Mouse (Mus musculus) CH12.LX (cell line): Measurements from ENCODE around the gene Pde4b.

Source experiments
- CTCF ChIP-seq, 2 experiments: IDR thresholded peaks in 1 of 2; conservative IDR thresholded peaks in 1 of 2; 2 replicates each; pipeline ENCODE4 v1.5.1; 2011 to 2012; ENCODE audit warnings: low read depth in 2 of 2, low read length in 2 of 2, improper control_type of control experiment in 1 of 2, inconsistent platforms in 1 of 2, mild to moderate bottlenecking in 1 of 2, moderate library complexity in 1 of 2
- JUND ChIP-seq: conservative IDR thresholded peaks from 2 replicates; pipeline ENCODE4 v1.6.1; 2011; ENCODE audit warnings: low read depth, low read length, improper control_type of control experiment
- POLR2A ChIP-seq: IDR thresholded peaks from 2 replicates; pipeline ENCODE4 v1.6.1; 2011; ENCODE audit warnings: low read depth, mild to moderate bottlenecking, improper control_type of control experiment, low read length
- TBP ChIP-seq: conservative IDR thresholded peaks from 2 replicates; pipeline ENCODE4 v1.6.1; 2011; ENCODE audit warnings: low read depth, low read length, improper control_type of control experiment

DNA sequence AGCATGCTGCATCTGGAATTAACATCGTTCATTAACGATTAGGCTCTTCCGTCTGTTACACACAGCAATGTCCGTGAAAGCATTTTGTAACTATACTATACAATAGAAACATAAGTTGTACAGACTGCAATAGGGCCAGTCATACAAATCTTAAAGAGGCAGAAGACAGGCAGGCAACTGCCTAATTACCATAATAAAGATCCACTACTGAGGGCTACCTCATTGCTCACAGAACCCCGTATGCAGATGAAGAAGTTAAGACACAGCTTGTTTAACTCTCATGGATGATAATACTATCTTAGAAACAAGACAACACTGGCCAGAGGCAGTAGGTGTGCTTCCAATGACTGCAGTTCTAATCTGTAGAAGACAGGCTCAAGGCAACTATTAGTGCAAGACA lies 405.6 kb downstream of the Pde4b start:
- TF ChIP-seq POLR2A, result no peak
- no peak for TF ChIP-seq TBP
- no peak for TF ChIP-seq CTCF (conservative IDR thresholded peaks at IDR 0.05 in 1 of 2, IDR thresholded peaks at IDR 0.05 in 1 of 2; ENCODE audit: low read depth in 2 of 2, low read length in 2 of 2)
- no peak for TF ChIP-seq JUND
